Mouse (Mus musculus) hindbrain, embryonic 12.5 days (tissue): ENCODE measurements at regions not wholly inside any gene's neighbourhood (a gene's known extent, or its start where the extent isn't known, plus 50 kb on each side); places are given as distances from the start of the nearest gene placed in this dataset.
A peak's percentile ranks its signal among the peaks of the same experiment; 100 is the strongest.

Source experiments
- ATAC-seq: fragments of 200-750 bp; cut with Nextera tagmentation; 2 replicates; pipeline ENCODE4 v1.8.0; 2017; ENCODE audit warnings: moderate TSS enrichment; ENCODE audit not compliant: low FRiP score
- H3K27ac ChIP-seq: fragments of 300-500 bp; sonication (generic); 2 replicates; pipeline ENCODE4 v1.5.1; 2016; ENCODE audit warnings: mild to moderate bottlenecking
- H3K27me3 ChIP-seq: fragments of 300-500 bp; sonication (generic); 2 replicates; pipeline ENCODE4 v1.6.1; 2016; ENCODE audit warnings: mild to moderate bottlenecking
- H3K36me3 ChIP-seq: fragments of 300-500 bp; sonication (generic); 2 replicates; pipeline ENCODE4 v1.6.1; 2016; ENCODE audit warnings: mild to moderate bottlenecking
- H3K4me1 ChIP-seq: fragments of 300-500 bp; sonication (generic); 2 replicates; pipeline ENCODE4 v1.6.1; 2016
- H3K4me2 ChIP-seq: fragments of 300-500 bp; sonication (generic); replicated peaks from 2 replicates; pipeline ENCODE4 v1.6.1; 2016; ENCODE audit warnings: mild to moderate bottlenecking
- H3K4me3 ChIP-seq: fragments of 300-500 bp; sonication (generic); 2 replicates; pipeline ENCODE4 v1.5.1; 2016; ENCODE audit warnings: mild to moderate bottlenecking
- H3K9ac ChIP-seq: fragments of 300-500 bp; sonication (generic); 2 replicates; pipeline ENCODE4 v1.6.1; 2016; ENCODE audit warnings: mild to moderate bottlenecking, moderate library complexity
- H3K9me3 ChIP-seq: fragments of 300-500 bp; sonication (generic); replicated peaks from 2 replicates; pipeline ENCODE4 v1.6.1; 2016; ENCODE audit warnings: mild to moderate bottlenecking
- WGBS: fragments of 180-500 bp; shearing (Covaris S2); methylation state at CpG from one replicate; pipeline ENCODE4 v1.1.7; 2016; 5-methylcytosine and 5-hydroxymethylcytosine counted together

GRCm38 (mm10) chr11:57933065-57933464, 75.8 kb upstream of the Larp1 start:
- H3K27ac ChIP-seq = no peak overlapping the region
- no peak overlapping the region for H3K4me2 ChIP-seq
- no peak overlapping the region for H3K4me3 ChIP-seq
- peaks cover 15% of the 10 kb centered on the region for H3K27me3 ChIP-seq
- no peaks in the 10 kb centered on the region for H3K36me3 ChIP-seq
- no peaks in the 10 kb centered on the region for H3K9me3 ChIP-seq
- no peak for ATAC-seq
- peaks cover 12% of the 10 kb centered on the region for H3K4me1 ChIP-seq
- peak overlapping the region; percentile 23; the same call in 1 of the 2 replicates for H3K9ac ChIP-seq
- 10% methylated on average over 5 of the region's 5 CpGs for WGBS

- H3K27me3 ChIP-seq = peaks cover 15% of the 10 kb centered on the region
- H3K36me3 ChIP-seq = no peaks in the 10 kb centered on the region
- H3K9me3 ChIP-seq = no peaks in the 10 kb centered on the region
- no peak overlapping the region for H3K27ac ChIP-seq
- H3K9ac ChIP-seq = peak overlapping the region; percentile 9; the same call in 1 of the 2 replicates
- 0 out of 2 replicates have a peak, but pooled peaks have one; percentile 46 for ATAC-seq
- H3K4me2 ChIP-seq = peak overlapping the region; percentile 32
- 2% methylated on average over 18 of the region's 18 CpGs for WGBS
- peaks cover 11% of the 10 kb centered on the region for H3K4me1 ChIP-seq
- H3K4me3 ChIP-seq = no peak overlapping the region
Measured at GRCm38 (mm10) chr11:57929506-57929905, 79.4 kb upstream of the Larp1 start.

DNA sequence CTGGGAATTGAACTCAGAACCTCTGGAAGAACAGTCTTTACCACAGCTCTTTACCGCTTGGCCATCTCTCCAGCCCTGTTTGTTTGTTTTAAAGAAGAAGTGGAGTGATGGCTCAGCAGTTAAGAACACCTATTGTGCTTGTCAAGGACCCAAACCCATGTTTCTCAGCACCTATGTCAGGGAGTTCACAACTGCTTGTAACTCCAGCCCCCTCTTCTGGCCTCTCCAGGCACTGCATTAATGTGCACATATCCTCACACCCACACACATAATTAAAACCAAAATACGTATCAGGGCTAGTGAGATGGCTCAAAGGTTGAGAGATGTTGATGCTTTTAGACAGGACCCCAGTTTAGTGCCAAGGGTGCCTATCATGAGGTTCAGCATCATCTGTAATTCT, 87.6 kb upstream of the Hand1 start:
- ATAC-seq = no peak
- 88% methylated on average over 2 of the region's 2 CpGs for WGBS
- H3K4me2 ChIP-seq = no peak overlapping the region
- H3K27ac ChIP-seq = no peak overlapping the region
- H3K27me3 ChIP-seq = no peaks in the 10 kb centered on the region
- no peak overlapping the region for H3K4me3 ChIP-seq
- no peaks in the 10 kb centered on the region for H3K9me3 ChIP-seq
- no peaks in the 10 kb centered on the region for H3K36me3 ChIP-seq
- H3K4me1 ChIP-seq = peaks cover 5% of the 10 kb centered on the region; the same call in 1 of the 2 replicates
- H3K9ac ChIP-seq = no peak overlapping the region

DNA sequence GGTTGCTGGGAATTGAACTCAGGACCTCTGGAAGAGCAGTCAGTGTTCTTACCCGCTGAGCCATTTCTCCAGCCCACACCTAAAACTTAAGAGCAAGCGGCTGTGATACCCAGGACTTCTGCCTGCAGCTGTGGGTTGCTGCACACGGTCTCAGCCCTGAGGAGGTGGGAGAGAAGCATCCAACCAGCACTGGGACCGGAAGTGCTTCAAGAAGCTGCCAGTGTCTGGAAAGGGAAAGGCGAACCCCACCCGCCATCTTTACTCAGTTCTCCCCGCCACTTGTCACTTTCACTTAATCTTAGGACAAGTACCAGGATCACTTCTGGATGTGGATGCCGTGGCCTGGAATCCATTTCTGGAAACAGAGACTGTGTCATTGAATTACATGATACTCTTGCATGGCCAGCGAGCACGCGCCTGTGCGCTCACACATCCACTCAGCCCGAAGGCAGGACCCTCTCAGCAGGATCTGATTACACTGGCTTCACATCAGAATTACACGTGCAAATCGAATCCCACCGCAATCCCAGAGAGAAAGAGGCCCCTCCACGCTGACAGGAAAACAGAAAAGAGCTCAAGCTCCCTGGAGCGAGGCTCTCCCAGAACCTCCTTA, 85.9 kb upstream of the Hand1 start:
- H3K4me1 ChIP-seq = peaks cover 5% of the 10 kb centered on the region; the same call in 1 of the 2 replicates
- H3K9ac ChIP-seq = no peak overlapping the region
- H3K4me2 ChIP-seq = no peak overlapping the region
- H3K4me3 ChIP-seq = no peak overlapping the region
- no peak for ATAC-seq
- H3K36me3 ChIP-seq = no peaks in the 10 kb centered on the region
- H3K27me3 ChIP-seq = no peaks in the 10 kb centered on the region; the same call in 1 of the 2 replicates
- no peak overlapping the region for H3K27ac ChIP-seq
- no peaks in the 10 kb centered on the region for H3K9me3 ChIP-seq
- 76% methylated on average over 18 of the region's 18 CpGs for WGBS

GRCm38 (mm10) chr11:57917974-57918373, 85.4 kb upstream of the Hand1 start:
- H3K9me3 ChIP-seq = no peaks in the 10 kb centered on the region
- no peak for ATAC-seq
- WGBS = 81% methylated on average over 5 of the region's 5 CpGs
- H3K4me3 ChIP-seq = no peak overlapping the region
- no peaks in the 10 kb centered on the region; the same call in 1 of the 2 replicates for H3K27me3 ChIP-seq
- H3K36me3 ChIP-seq = no peaks in the 10 kb centered on the region
- H3K27ac ChIP-seq = no peak overlapping the region
- H3K9ac ChIP-seq = no peak overlapping the region
- H3K4me1 ChIP-seq = peaks cover 5% of the 10 kb centered on the region; the same call in 1 of the 2 replicates
- H3K4me2 ChIP-seq = no peak overlapping the region

DNA sequence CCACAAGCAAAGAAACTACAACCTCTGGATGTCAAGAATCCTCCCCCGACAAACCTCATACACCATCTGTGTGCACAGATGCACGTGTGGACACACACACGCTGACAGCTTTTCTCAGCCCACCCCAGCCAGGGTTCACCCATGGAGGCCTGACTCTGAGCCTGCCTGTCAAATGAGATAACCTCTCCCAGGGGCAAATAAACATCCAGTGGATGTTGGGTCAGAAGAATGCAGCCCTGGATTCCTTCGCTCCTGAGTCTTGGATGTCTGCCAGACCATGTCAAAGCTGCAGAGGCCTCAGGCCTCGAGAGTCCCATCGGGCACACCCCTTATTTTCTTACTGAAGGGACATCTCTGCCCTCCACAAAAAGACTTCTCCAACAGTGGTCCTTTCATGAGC, 83.4 kb upstream of the Hand1 start:
- 54% methylated on average over 6 of the region's 6 CpGs for WGBS
- H3K27ac ChIP-seq = no peak overlapping the region

GRCm38 (mm10) chr11:57913801-57914560, 81.4 kb upstream of the Hand1 start:
- 65% methylated on average over 3 of the region's 3 CpGs for WGBS
- H3K4me3 ChIP-seq = no peak overlapping the region

More for the DNA sequence above, 83.4 kb upstream of the Hand1 start:
- no peaks in the 10 kb centered on the region; the same call in 1 of the 2 replicates for H3K27me3 ChIP-seq
- H3K4me1 ChIP-seq = peaks cover 5% of the 10 kb centered on the region; the same call in 1 of the 2 replicates
- H3K36me3 ChIP-seq = no peaks in the 10 kb centered on the region
- no peak for ATAC-seq
- no peaks in the 10 kb centered on the region for H3K9me3 ChIP-seq
- no peak overlapping the region for H3K4me3 ChIP-seq
- no peak overlapping the region for H3K9ac ChIP-seq
- H3K4me2 ChIP-seq = no peak overlapping the region

DNA sequence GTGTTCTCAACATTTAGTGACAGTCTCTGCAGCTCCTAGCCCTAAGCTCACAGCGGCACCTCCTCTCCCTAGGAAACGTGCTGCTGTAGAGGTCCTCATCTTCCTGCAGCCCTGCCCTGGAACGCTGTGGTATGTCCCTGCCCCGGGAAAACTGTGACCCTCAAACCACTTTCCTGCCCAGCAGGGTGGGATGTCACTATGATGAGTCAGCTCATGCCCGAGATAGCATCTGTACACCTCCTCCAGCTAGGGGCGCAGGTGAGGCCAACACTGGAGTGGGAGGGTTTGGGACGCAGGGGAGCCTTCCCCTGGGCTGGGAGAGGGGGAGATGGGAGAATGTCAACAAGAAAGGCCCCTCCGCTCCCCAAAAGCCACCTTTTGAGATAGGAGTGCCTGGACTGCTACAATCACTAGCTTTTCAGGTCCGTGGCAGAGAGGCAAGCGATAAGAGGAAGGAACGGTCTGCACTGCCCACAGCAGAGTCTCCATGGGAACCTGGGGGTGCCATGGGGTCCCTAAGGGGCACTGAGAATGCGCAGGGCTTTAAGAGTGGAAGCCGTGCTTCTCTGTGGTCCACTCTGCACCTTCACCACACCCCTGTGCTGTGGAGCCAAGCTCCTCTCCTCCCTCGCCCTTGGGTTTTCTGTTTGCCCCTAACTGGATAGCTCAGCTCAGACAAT, 80.5 kb upstream of the Hand1 start:
- 54% methylated on average over 14 of the region's 14 CpGs for WGBS

More at GRCm38 (mm10) chr11:57913801-57914560, 81.4 kb upstream of the Hand1 start:
- no peak for ATAC-seq
- Histone ChIP-seq H3K4me1 (peaks cover 5% of the 10 kb centered on the region; the same call in 1 of the 2 replicates), H3K27ac (no peak overlapping the region), H3K9me3 (no peaks in the 10 kb centered on the region), H3K9ac (no peak overlapping the region), H3K27me3 (no peaks in the 10 kb centered on the region; the same call in 1 of the 2 replicates), H3K4me2 (no peak overlapping the region), H3K36me3 (no peaks in the 10 kb centered on the region)

DNA sequence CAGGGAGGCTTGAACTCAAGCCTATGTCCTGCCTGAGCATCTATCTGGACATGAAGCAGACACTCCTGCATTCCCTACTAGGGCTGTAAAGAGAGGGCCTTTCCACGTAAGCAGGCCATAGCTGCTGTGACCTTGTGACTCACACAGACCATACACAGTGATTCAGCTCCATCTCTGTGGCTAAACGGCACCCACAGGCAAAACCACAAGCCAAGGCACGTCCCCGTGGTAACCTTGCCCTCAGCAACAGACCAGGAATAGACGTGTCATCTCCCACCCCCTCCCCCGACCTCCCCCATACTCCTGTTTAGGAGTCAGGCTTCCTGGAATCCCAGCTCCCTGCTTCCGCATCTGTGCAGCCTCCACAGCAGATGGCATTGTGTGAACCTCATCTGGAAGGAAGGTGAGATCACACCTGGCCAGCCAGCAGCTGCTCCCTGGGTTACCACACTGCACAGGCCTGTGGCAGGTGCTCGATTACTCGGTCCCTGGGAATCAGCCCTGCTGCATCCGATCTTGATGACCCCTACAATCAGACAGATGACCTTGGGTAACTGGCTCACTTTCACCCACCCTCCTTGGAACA, 79.2 kb upstream of the Hand1 start:
- Histone ChIP-seq H3K9me3 (no peaks in the 10 kb centered on the region), H3K27me3 (no peaks in the 10 kb centered on the region; the same call in 1 of the 2 replicates), H3K9ac (no peak overlapping the region), H3K27ac (no peak overlapping the region), H3K36me3 (no peaks in the 10 kb centered on the region), H3K4me2 (no peak overlapping the region), H3K4me1 (peaks cover 5% of the 10 kb centered on the region; the same call in 1 of the 2 replicates), H3K4me3 (no peak overlapping the region)
- no peak for ATAC-seq
- WGBS = 50% methylated on average over 10 of the region's 10 CpGs

More for the DNA sequence above, 80.5 kb upstream of the Hand1 start:
- H3K9ac ChIP-seq = no peak overlapping the region
- no peak overlapping the region for H3K4me2 ChIP-seq
- H3K27ac ChIP-seq = no peak overlapping the region
- H3K36me3 ChIP-seq = no peaks in the 10 kb centered on the region
- H3K4me1 ChIP-seq = peaks cover 5% of the 10 kb centered on the region; the same call in 1 of the 2 replicates
- H3K4me3 ChIP-seq = no peak overlapping the region
- no peaks in the 10 kb centered on the region for H3K9me3 ChIP-seq
- no peak for ATAC-seq
- H3K27me3 ChIP-seq = no peaks in the 10 kb centered on the region; the same call in 1 of the 2 replicates

DNA sequence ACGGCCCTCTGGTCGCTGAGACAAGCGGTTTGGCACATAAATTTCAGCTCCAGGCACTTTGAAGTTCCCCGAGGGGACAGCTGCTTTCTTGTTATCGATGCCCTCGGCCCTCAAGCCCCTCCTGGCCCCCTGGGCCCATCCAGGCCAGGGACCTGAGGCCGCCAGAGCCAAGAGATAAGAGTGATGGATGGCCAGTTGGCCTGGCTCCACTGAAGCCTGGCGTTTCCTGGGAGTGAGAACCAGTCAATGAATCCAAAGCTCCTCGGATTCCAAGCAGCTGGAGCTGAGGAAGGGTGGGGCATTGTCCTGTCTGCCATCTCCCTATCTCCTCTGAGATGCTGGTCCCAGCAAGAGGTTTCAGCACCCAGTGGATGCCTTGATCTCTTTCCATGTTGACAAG, 71.6 kb upstream of the Hand1 start:
- no peak overlapping the region for H3K27ac ChIP-seq
- H3K4me1 ChIP-seq = no peaks in the 10 kb centered on the region
- no peaks in the 10 kb centered on the region for H3K27me3 ChIP-seq
- H3K4me3 ChIP-seq = no peak overlapping the region
- no peak overlapping the region for H3K9ac ChIP-seq
- H3K36me3 ChIP-seq = no peaks in the 10 kb centered on the region
- no peak for ATAC-seq
- H3K4me2 ChIP-seq = no peak overlapping the region
- 63% methylated on average over 9 of the region's 9 CpGs for WGBS
- no peaks in the 10 kb centered on the region for H3K9me3 ChIP-seq

GRCm38 (mm10) chr11:57899335-57899734, 66.7 kb upstream of the Hand1 start:
- H3K9me3 ChIP-seq = no peaks in the 10 kb centered on the region
- no peak overlapping the region for H3K4me2 ChIP-seq
- H3K27me3 ChIP-seq = no peaks in the 10 kb centered on the region
- no peak overlapping the region for H3K4me3 ChIP-seq
- H3K36me3 ChIP-seq = no peaks in the 10 kb centered on the region
- ATAC-seq = no peak
- WGBS = 60% methylated on average over 4 of the region's 4 CpGs
- H3K27ac ChIP-seq = no peak overlapping the region
- no peaks in the 10 kb centered on the region for H3K4me1 ChIP-seq
- no peak overlapping the region for H3K9ac ChIP-seq

GRCm38 (mm10) chr11:57895497-57895896, 62.9 kb upstream of the Hand1 start:
- ATAC-seq = no peak
- H3K36me3 ChIP-seq = no peaks in the 10 kb centered on the region
- no peak overlapping the region for H3K4me3 ChIP-seq
- H3K27ac ChIP-seq = no peak overlapping the region
- H3K4me2 ChIP-seq = no peak overlapping the region
- no peaks in the 10 kb centered on the region for H3K4me1 ChIP-seq
- WGBS = 73% methylated on average over 1 of the region's 1 CpGs
- no peaks in the 10 kb centered on the region for H3K27me3 ChIP-seq
- H3K9ac ChIP-seq = no peak overlapping the region
- no peaks in the 10 kb centered on the region for H3K9me3 ChIP-seq
